Mouse (Mus musculus) olfactory bulb, adult 2 months (tissue): ENCODE results near the gene Lyz2. TPM values are rescaled to one million over a fixed set of nuclear protein-coding genes. Genes with fewer than 3 reads are reported as not detected.
"Not testable (repeated sequence)": the region's sequence is repeated elsewhere in the genome, so short reads cannot be mapped to it uniquely, and the experiment has no call there.

Experiments used
- H3K27ac ChIP-seq: fragments of 200-500 bp; 2 replicates; pipeline ENCODE4 v1.5.1; 2012; ENCODE audit warnings: low read depth, low read length; ENCODE audit not compliant: insufficient read depth
- H3K4me1 ChIP-seq: fragments of 200-500 bp; 2 replicates; pipeline ENCODE4 v1.6.1; 2012; ENCODE audit warnings: low read length; ENCODE audit not compliant: control insufficient read depth, insufficient read depth
- H3K4me3 ChIP-seq: fragments of 200-500 bp; 2 replicates; pipeline ENCODE4 v1.5.1; 2012; ENCODE audit warnings: mild to moderate bottlenecking, low read depth, low read length, moderate library complexity; ENCODE audit not compliant: insufficient read depth
- CTCF ChIP-seq: fragments of 200-500 bp; IDR thresholded peaks from 2 replicates; pipeline ENCODE4 v1.5.1; 2012; ENCODE audit warnings: low read depth, mild to moderate bottlenecking, low read length, moderate library complexity; ENCODE audit not compliant: insufficient read depth
- POLR2A ChIP-seq: fragments of 200-500 bp; IDR thresholded peaks from 2 replicates; pipeline ENCODE4 v1.6.1; 2012; ENCODE audit warnings: mild to moderate bottlenecking, low read depth, low read length, moderate library complexity; ENCODE audit not compliant: insufficient read depth
- WGBS: fragments of 180-500 bp; shearing (Covaris S2); methylation state at CpG from one replicate; pipeline ENCODE4 v1.1.7; 2018; 5-methylcytosine and 5-hydroxymethylcytosine counted together
- polyA plus RNA-seq: library from polyadenylated mRNA; stranded (reverse); fragments of >200 nt; gene quantifications from 2 replicates; pipeline ENCODE4 v1.2.4, GENCODE M21; 2012; ENCODE audit warnings: low replicate concordance; ENCODE audit not compliant: missing spikeins, insufficient read depth, insufficient read length

The Lyz2 gene
- polyA plus RNA-seq, 1 experiment: not detected

GRCm38 (mm10) chr10:117299901-117300520 is 17.9 kb upstream of the Lyz2 start:
- Histone ChIP-seq H3K27ac (no peak overlapping the region), H3K4me1 (no peaks in the 10 kb centered on the region), H3K4me3 (no peak overlapping the region)
- 91% methylated on average over 5 of the region's 5 CpGs for WGBS
- TF ChIP-seq POLR2A: no peak
- TF ChIP-seq CTCF: no peak

- WGBS: 88% methylated on average over 4 of the region's 4 CpGs
- TF ChIP-seq CTCF (no peak), POLR2A (no peak)
These were observed 17.0 kb upstream of the Lyz2 start for GRCm38 (mm10) chr10:117299106-117299505.

GRCm38 (mm10) chr10:117298336-117298735 is 16.2 kb upstream of the Lyz2 start:
- 83% methylated on average over 6 of the region's 6 CpGs for WGBS
- no peaks in the 10 kb centered on the region for H3K4me1 ChIP-seq
- no peak overlapping the region for H3K27ac ChIP-seq
- H3K4me3 ChIP-seq: no peak overlapping the region
- TF ChIP-seq CTCF: no peak
- no peak for TF ChIP-seq POLR2A

More at GRCm38 (mm10) chr10:117299106-117299505, 17.0 kb upstream of the Lyz2 start:
- Histone ChIP-seq H3K4me1 (no peaks in the 10 kb centered on the region), H3K27ac (no peak overlapping the region), H3K4me3 (no peak overlapping the region)

- WGBS: 81% methylated on average over 5 of the region's 5 CpGs
- H3K4me1 ChIP-seq: no peaks in the 10 kb centered on the region
- H3K4me3 ChIP-seq: no peak within 1 kb of the TSS
- no peak for TF ChIP-seq POLR2A
- TF ChIP-seq CTCF: no peak
- no peak within 1 kb of the TSS for H3K27ac ChIP-seq
These were observed 10.6 kb upstream of the Lyz2 start, which contains the start of gene Lyz1 for GRCm38 (mm10) chr10:117292671-117293070. Gene Lyz1, minus strand, starts transcription at chr10:117292868.

- not testable (repeated sequence) for H3K27ac ChIP-seq, H3K4me3 ChIP-seq, H3K4me1 ChIP-seq
- 91% methylated on average over 6 of the region's 6 CpGs for WGBS
These were observed 8.8 kb upstream of the Lyz2 start for GRCm38 (mm10) chr10:117290936-117291335.

GRCm38 (mm10) chr10:117290046-117290870 is 8.1 kb upstream of the Lyz2 start:
- TF ChIP-seq POLR2A: no peak
- no peak for TF ChIP-seq CTCF
- Histone ChIP-seq H3K4me1 (no peaks in the 10 kb centered on the region), H3K27ac (no peak overlapping the region), H3K4me3 (no peak overlapping the region)
- WGBS: 66% methylated on average over 6 of the region's 6 CpGs

GRCm38 (mm10) chr10:117289034-117289505 is 6.9 kb upstream of the Lyz2 start:
- not testable (repeated sequence) for H3K27ac ChIP-seq, H3K4me1 ChIP-seq, H3K4me3 ChIP-seq
- 80% methylated on average over 5 of the region's 5 CpGs for WGBS

- WGBS: 93% methylated on average over 9 of the region's 9 CpGs
- Histone ChIP-seq H3K4me1 (no peaks in the 10 kb centered on the region), H3K4me3 (no peak overlapping the region), H3K27ac (no peak overlapping the region)
- no peak for TF ChIP-seq CTCF
These were observed 6.3 kb upstream of the Lyz2 start for GRCm38 (mm10) chr10:117288197-117289033.
